Mouse (Mus musculus) testis, adult 2 months (tissue): ENCODE results near the gene Fam193b.

Experiments
- CTCF ChIP-seq: fragments of 200-500 bp; IDR thresholded peaks from 2 replicates; pipeline ENCODE4 v1.5.1; 2012; ENCODE audit warnings: low read depth, mild to moderate bottlenecking, inconsistent platforms, low read length, moderate library complexity; ENCODE audit not compliant: control insufficient read depth, insufficient read depth, insufficient replicate concordance
- POLR2A ChIP-seq: fragments of 200-500 bp; IDR thresholded peaks from 2 replicates; pipeline ENCODE4 v1.6.1; 2012; ENCODE audit warnings: low read depth, mild to moderate bottlenecking, inconsistent platforms, low read length, moderate library complexity; ENCODE audit not compliant: control insufficient read depth

GRCm38 (mm10) chr13:55543447-55543846 is 27.5 kb downstream of the Fam193b start:
- TF ChIP-seq CTCF (no peak), POLR2A (no peak)
